Mouse (Mus musculus) midbrain, embryonic 11.5 days (tissue): ENCODE results near the gene Rnf214. TPM values are rescaled to one million over a fixed set of nuclear protein-coding genes. Genes with fewer than 3 reads are reported as not detected.

Source experiments
- ATAC-seq: fragments of 200-750 bp; cut with Nextera tagmentation; 2 replicates; pipeline ENCODE4 v1.8.0; 2017; ENCODE audit warnings: moderate TSS enrichment, moderate library complexity; ENCODE audit not compliant: low FRiP score
- DNase-seq: peaks from one replicate; pipeline ENCODE4 v3.0.0; 2015; ENCODE audit warnings: low spot score; ENCODE audit errors: missing footprints
- H3K27ac ChIP-seq: fragments of 300-500 bp; sonication (generic); 2 replicates; pipeline ENCODE4 v1.5.1; 2014; ENCODE audit warnings: low read depth, low read length
- H3K27me3 ChIP-seq: fragments of 300-500 bp; sonication (generic); 2 replicates; pipeline ENCODE4 v1.6.1; 2014; ENCODE audit warnings: mild to moderate bottlenecking, low read length, moderate library complexity, mixed read lengths; ENCODE audit not compliant: control insufficient read depth, insufficient read depth
- H3K36me3 ChIP-seq: fragments of 300-500 bp; sonication (generic); 2 replicates; pipeline ENCODE4 v1.6.1; 2014; ENCODE audit warnings: mild to moderate bottlenecking, low read length, moderate library complexity, mixed read lengths; ENCODE audit not compliant: control insufficient read depth, insufficient read depth
- H3K4me1 ChIP-seq: fragments of 300-500 bp; sonication (generic); 2 replicates; pipeline ENCODE4 v1.6.1; 2014; ENCODE audit warnings: low read length; ENCODE audit not compliant: control insufficient read depth, insufficient read depth
- H3K4me2 ChIP-seq: fragments of 300-500 bp; sonication (generic); 2 replicates; pipeline ENCODE4 v1.6.1; 2014; ENCODE audit warnings: mild to moderate bottlenecking, moderate library complexity
- H3K4me3 ChIP-seq: fragments of 300-500 bp; sonication (generic); 2 replicates; pipeline ENCODE4 v1.5.1; 2014; ENCODE audit warnings: low read depth, low read length
- H3K9ac ChIP-seq: fragments of 300-500 bp; sonication (generic); 2 replicates; pipeline ENCODE4 v1.6.1; 2014; ENCODE audit warnings: low read length
- H3K9me3 ChIP-seq: fragments of 300-500 bp; sonication (generic); 2 replicates; pipeline ENCODE4 v1.6.1; 2016; ENCODE audit warnings: low read length; ENCODE audit not compliant: control insufficient read depth
- WGBS: fragments of 180-500 bp; shearing (Covaris S2); extraction: QIAGEN DNeasy Blood & Tissue Kit; methylation state at CpG from one replicate; pipeline ENCODE4 v1.1.7; 2014; 5-methylcytosine and 5-hydroxymethylcytosine counted together
- polyA plus RNA-seq: library from polyadenylated mRNA; unstranded; fragments of >200 nt; fragmentation: Nextera tagmentation; extraction: Ambion mirVana; gene quantifications from 2 replicates; pipeline ENCODE4 v1.2.1, GENCODE M21; 2014

Rnf214 gene
- polyA plus RNA-seq, 1 experiment from 2014 or later, result 73.4 TPM

- ATAC-seq (no peak), DNase-seq (no peak)
- Histone ChIP-seq H3K9ac (no peak overlapping the region), H3K36me3 (peaks cover 10% of the 10 kb centered on the region; the same call in 1 of the 2 replicates), H3K4me3 (no peak overlapping the region), H3K4me2 (no peak overlapping the region), H3K27me3 (no peaks in the 10 kb centered on the region), H3K27ac (no peak overlapping the region), H3K4me1 (no peaks in the 10 kb centered on the region), H3K9me3 (no peaks in the 10 kb centered on the region)
- 88% methylated on average over 16 of the region's 16 CpGs for WGBS
These were observed 39.6 kb upstream of the Rnf214 start for GRCm38 (mm10) chr9:45946182-45946871.

GRCm38 (mm10) chr9:45945721-45946120, 39.0 kb upstream of the Rnf214 start:
- ATAC-seq, result no peak
- H3K27ac ChIP-seq, result no peak overlapping the region

GRCm38 (mm10) chr9:45944506-45945400, 38.0 kb upstream of the Rnf214 start:
- Histone ChIP-seq H3K4me1 (no peaks in the 10 kb centered on the region), H3K27ac (no peak overlapping the region), H3K9me3 (no peaks in the 10 kb centered on the region), H3K36me3 (peaks cover 8% of the 10 kb centered on the region; the same call in 1 of the 2 replicates), H3K9ac (no peak overlapping the region), H3K4me2 (no peak overlapping the region), H3K4me3 (no peak overlapping the region), H3K27me3 (no peaks in the 10 kb centered on the region)
- ATAC-seq (no peak), DNase-seq (no peak)
- 90% methylated on average over 13 of the region's 13 CpGs for WGBS

More at GRCm38 (mm10) chr9:45945721-45946120, 39.0 kb upstream of the Rnf214 start:
- no peak overlapping the region for H3K9ac ChIP-seq
- no peak overlapping the region for H3K4me2 ChIP-seq
- no peak overlapping the region for H3K4me3 ChIP-seq
- WGBS, result 92% methylated on average over 13 of the region's 13 CpGs
- H3K9me3 ChIP-seq, result no peaks in the 10 kb centered on the region
- H3K4me1 ChIP-seq, result no peaks in the 10 kb centered on the region
- no peaks in the 10 kb centered on the region for H3K27me3 ChIP-seq
- H3K36me3 ChIP-seq, result peaks cover 10% of the 10 kb centered on the region; the same call in 1 of the 2 replicates
- DNase-seq, result no peak

GRCm38 (mm10) chr9:45943628-45944505, 37.2 kb upstream of the Rnf214 start:
- Histone ChIP-seq H3K9ac (no peak overlapping the region), H3K27me3 (no peaks in the 10 kb centered on the region), H3K27ac (no peak overlapping the region), H3K4me3 (no peak overlapping the region), H3K4me1 (no peaks in the 10 kb centered on the region), H3K36me3 (peaks cover 7% of the 10 kb centered on the region; the same call in 1 of the 2 replicates), H3K4me2 (no peak overlapping the region), H3K9me3 (no peaks in the 10 kb centered on the region)
- ATAC-seq (no peak), DNase-seq (no peak)
- WGBS, result 87% methylated on average over 8 of the region's 8 CpGs

- Histone ChIP-seq H3K9ac (no peak overlapping the region), H3K9me3 (no peaks in the 10 kb centered on the region), H3K4me3 (no peak overlapping the region), H3K27me3 (no peaks in the 10 kb centered on the region), H3K36me3 (peaks cover 9% of the 10 kb centered on the region), H3K4me1 (no peaks in the 10 kb centered on the region), H3K27ac (no peak overlapping the region), H3K4me2 (no peak overlapping the region)
- DNase-seq (no peak), ATAC-seq (no peak)
- 92% methylated on average over 8 of the region's 8 CpGs for WGBS
These were observed 36.2 kb upstream of the Rnf214 start for GRCm38 (mm10) chr9:45942916-45943315.

GRCm38 (mm10) chr9:45942464-45942863, 35.8 kb upstream of the Rnf214 start:
- Histone ChIP-seq H3K36me3 (peaks cover 9% of the 10 kb centered on the region), H3K27ac (no peak overlapping the region), H3K27me3 (no peaks in the 10 kb centered on the region), H3K4me1 (no peaks in the 10 kb centered on the region), H3K4me2 (no peak overlapping the region), H3K9me3 (no peaks in the 10 kb centered on the region), H3K9ac (no peak overlapping the region), H3K4me3 (no peak overlapping the region)
- WGBS, result 86% methylated on average over 16 of the region's 16 CpGs
- ATAC-seq, result no peak
- no peak for DNase-seq

GRCm38 (mm10) chr9:45941329-45941888, 34.7 kb upstream of the Rnf214 start:
- no peaks in the 10 kb centered on the region for H3K27me3 ChIP-seq
- no peak overlapping the region for H3K9ac ChIP-seq
- H3K27ac ChIP-seq, result no peak overlapping the region
- DNase-seq (no peak), ATAC-seq (no peak)
- no peak overlapping the region for H3K4me3 ChIP-seq
- peaks cover 9% of the 10 kb centered on the region for H3K36me3 ChIP-seq
- WGBS, result 57% methylated on average over 18 of the region's 18 CpGs
- H3K4me1 ChIP-seq, result no peaks in the 10 kb centered on the region
- H3K4me2 ChIP-seq, result no peak overlapping the region
- no peaks in the 10 kb centered on the region for H3K9me3 ChIP-seq

GRCm38 (mm10) chr9:45939794-45940193, 33.1 kb upstream of the Rnf214 start:
- WGBS, result 93% methylated on average over 6 of the region's 6 CpGs
- no peak overlapping the region for H3K27ac ChIP-seq
- DNase-seq (no peak), ATAC-seq (no peak)
- peaks cover 7% of the 10 kb centered on the region for H3K36me3 ChIP-seq
- H3K9ac ChIP-seq, result no peak overlapping the region
- no peaks in the 10 kb centered on the region for H3K9me3 ChIP-seq
- H3K4me1 ChIP-seq, result no peaks in the 10 kb centered on the region
- H3K4me2 ChIP-seq, result no peak overlapping the region
- H3K4me3 ChIP-seq, result no peak overlapping the region
- no peaks in the 10 kb centered on the region for H3K27me3 ChIP-seq
